ENCODE assay signal across 26 mouse cellular contexts in genomic region chr4:124538471-124538870, GRCm38 (mm10).
"Had no signal": no experiment of that assay in that cellular context is flagged by ENCODE, and none has a peak within 500 bp of the region (broad histone marks: within the 10 kb centered on the region; RNA-seq: fewer than 3 reads in every experiment).

No protein-coding gene starts in this region.

- ATAC-seq: forebrain, embryonic 13.5 days; forebrain, embryonic 14.5 days; forebrain, embryonic 15.5 days; forebrain, embryonic 16.5 days; forebrain, postnatal 0 days had no signal

- H3K4me2 ChIP-seq: embryonic facial prominence, embryonic 12.5 days; embryonic facial prominence, embryonic 13.5 days; embryonic facial prominence, embryonic 15.5 days; forebrain, embryonic 12.5 days; forebrain, embryonic 13.5 days; forebrain, embryonic 15.5 days had no signal

- H3K4me1 ChIP-seq: embryonic facial prominence, embryonic 12.5 days; embryonic facial prominence, embryonic 13.5 days; embryonic facial prominence, embryonic 15.5 days had no signal

- H3K27me3 ChIP-seq: embryonic facial prominence, embryonic 12.5 days; embryonic facial prominence, embryonic 13.5 days; embryonic facial prominence, embryonic 15.5 days; forebrain, embryonic 12.5 days; forebrain, embryonic 13.5 days; forebrain, embryonic 15.5 days had no signal

- H3K9me3 ChIP-seq: embryonic facial prominence, embryonic 10.5 days; embryonic facial prominence, embryonic 12.5 days; embryonic facial prominence, embryonic 13.5 days; embryonic facial prominence, embryonic 15.5 days; forebrain, embryonic 10.5 days; forebrain, embryonic 12.5 days; forebrain, embryonic 13.5 days; forebrain, embryonic 15.5 days had no signal

- H3K9ac ChIP-seq: embryonic facial prominence, embryonic 12.5 days; embryonic facial prominence, embryonic 13.5 days; embryonic facial prominence, embryonic 15.5 days; forebrain, embryonic 12.5 days; forebrain, embryonic 13.5 days; forebrain, embryonic 15.5 days; forebrain, postnatal 0 days had no signal

- H3K4me3 ChIP-seq: embryonic facial prominence, embryonic 10.5 days; embryonic facial prominence, embryonic 12.5 days; embryonic facial prominence, embryonic 13.5 days; embryonic facial prominence, embryonic 15.5 days; erythroblast, embryonic 14.5 days; forebrain, embryonic 10.5 days; forebrain, embryonic 12.5 days; forebrain, embryonic 13.5 days; forebrain, embryonic 15.5 days; gastrocnemius, adult 2 months; heart, adult 2 months had no signal

- H3K27ac ChIP-seq: embryonic facial prominence, embryonic 10.5 days; embryonic facial prominence, embryonic 12.5 days; embryonic facial prominence, embryonic 13.5 days; embryonic facial prominence, embryonic 15.5 days; forebrain, embryonic 10.5 days; forebrain, embryonic 12.5 days; forebrain, embryonic 13.5 days; forebrain, embryonic 15.5 days; gastrocnemius, adult 2 months; heart, adult 2 months had no signal

- DNase-seq: cerebellum, adult 18-20 months; cerebellum, adult 9-10 months; cerebellum, adult 9-11 months; cerebellum, postnatal 25 days; cerebellum, postnatal 36 days; embryo, embryonic 11 days; forebrain, postnatal 0 days; gastrocnemius, adult 2 months; gastrocnemius, postnatal 10 days; gastrocnemius, postnatal 14 days; gastrocnemius, postnatal 25 days; gastrocnemius, postnatal 36 days; heart, adult 11 months; heart, adult 18-20 months; heart, adult 2 months had no signal

- H3K36me3 ChIP-seq: embryonic facial prominence, embryonic 10.5 days; embryonic facial prominence, embryonic 12.5 days; embryonic facial prominence, embryonic 13.5 days; embryonic facial prominence, embryonic 15.5 days; forebrain, embryonic 10.5 days; forebrain, embryonic 12.5 days; forebrain, embryonic 15.5 days had no signal
